Comparison of ENCODE assay signal across 29 mouse cellular contexts in genomic region chr12:21350113-21350876, GRCm38 (mm10). TPM values are rescaled to one million over a fixed set of nuclear protein-coding genes. Genes with fewer than 3 reads are reported as not detected.
DNase-seq lines count a peak whose midpoint lies in the region; ATAC-seq and TF ChIP-seq lines count a peak whose summit lies in the region.
"Had no signal": no experiment of that assay in that cellular context is flagged by ENCODE, and none has a peak within 500 bp of the region (broad histone marks: within the 10 kb centered on the region; RNA-seq: fewer than 3 reads in every experiment).

No protein-coding gene starts in this region.

- H3K27me3 ChIP-seq in forebrain, embryonic 11.5 days (ENCODE audit: control insufficient read depth, insufficient read depth, low read length): no peaks in the 10 kb centered on the region
- no peaks in the 10 kb centered on the region for H3K27me3 ChIP-seq in forebrain, embryonic 12.5 days
- H3K27me3 ChIP-seq in midbrain, embryonic 11.5 days (ENCODE audit: control insufficient read depth, insufficient read depth, low read length): no peaks in the 10 kb centered on the region
- no peaks in the 10 kb centered on the region for H3K27me3 ChIP-seq in midbrain, postnatal 0 days (ENCODE audit: insufficient read depth, low read length)
- H3K27me3 ChIP-seq: forebrain, embryonic 13.5 days; heart, embryonic 15.5 days; neural tube, embryonic 12.5 days had no signal

- no peak overlapping the region for H3K9ac ChIP-seq in forebrain, embryonic 11.5 days (ENCODE audit: low read length)
- no peak overlapping the region for H3K9ac ChIP-seq in forebrain, embryonic 12.5 days
- no peak overlapping the region for H3K9ac ChIP-seq in midbrain, embryonic 11.5 days (ENCODE audit: low read length)
- no peak overlapping the region for H3K9ac ChIP-seq in midbrain, postnatal 0 days (replicated peaks; ENCODE audit: low read length, poor library complexity, severe bottlenecking)
- H3K9ac ChIP-seq: forebrain, embryonic 13.5 days; heart, embryonic 15.5 days; hindbrain, embryonic 14.5 days; liver, embryonic 14.5 days; lung, embryonic 14.5 days; neural tube, embryonic 12.5 days had no signal

- no peak overlapping the region for H3K4me2 ChIP-seq in forebrain, embryonic 11.5 days (ENCODE audit: low read depth, low read length, severe bottlenecking)
- H3K4me2 ChIP-seq in forebrain, embryonic 12.5 days: no peak overlapping the region
- no peak overlapping the region for H3K4me2 ChIP-seq in midbrain, embryonic 11.5 days
- no peak overlapping the region for H3K4me2 ChIP-seq in midbrain, postnatal 0 days (ENCODE audit: low read depth, low read length, poor library complexity, severe bottlenecking)
- H3K4me2 ChIP-seq: forebrain, embryonic 13.5 days; heart, embryonic 15.5 days; hindbrain, embryonic 14.5 days; lung, embryonic 14.5 days; neural tube, embryonic 12.5 days had no signal

- H3K4me1 ChIP-seq in forebrain, embryonic 11.5 days (replicated peaks; ENCODE audit: control insufficient read depth, insufficient read depth, low read length): no peaks in the 10 kb centered on the region; the same call in 1 of the 2 replicates
- 0 out of 2 replicates have a peak, but pooled peaks cover 6% of the 10 kb centered on the region for H3K4me1 ChIP-seq in forebrain, embryonic 12.5 days
- no peaks in the 10 kb centered on the region for H3K4me1 ChIP-seq in midbrain, embryonic 11.5 days (ENCODE audit: control insufficient read depth, insufficient read depth, low read length)
- no peaks in the 10 kb centered on the region for H3K4me1 ChIP-seq in midbrain, postnatal 0 days (ENCODE audit: insufficient read depth, low read length)
- H3K4me1 ChIP-seq: forebrain, embryonic 13.5 days; heart, embryonic 10.5 days; heart, embryonic 15.5 days; neural tube, embryonic 12.5 days had no signal

- H3K4me3 ChIP-seq in forebrain, embryonic 11.5 days (ENCODE audit: low read depth, low read length): no peak overlapping the region
- no peak overlapping the region for H3K4me3 ChIP-seq in forebrain, embryonic 12.5 days (replicated peaks)
- H3K4me3 ChIP-seq in midbrain, embryonic 11.5 days (ENCODE audit: low read depth, low read length): no peak overlapping the region
- no peak overlapping the region for H3K4me3 ChIP-seq in midbrain, postnatal 0 days (ENCODE audit: low read depth, low read length)
- H3K4me3 ChIP-seq: erythroblast, embryonic 14.5 days; forebrain, embryonic 13.5 days; heart, embryonic 10.5 days; heart, embryonic 15.5 days; layer of hippocampus, adult 2 months; myocyte; neural tube, embryonic 12.5 days had no signal

- peaks cover 14% of the 10 kb centered on the region; the same call in 1 of the 2 replicates for H3K36me3 ChIP-seq in forebrain, embryonic 11.5 days (ENCODE audit: control insufficient read depth, insufficient read depth, low read length)
- H3K36me3 ChIP-seq in forebrain, embryonic 12.5 days (replicated peaks): peaks cover 53% of the 10 kb centered on the region
- H3K36me3 ChIP-seq in midbrain, embryonic 11.5 days (ENCODE audit: control insufficient read depth, insufficient read depth, low read length): peaks cover 17% of the 10 kb centered on the region; the same call in 1 of the 2 replicates
- H3K36me3 ChIP-seq in midbrain, postnatal 0 days (ENCODE audit: insufficient read depth, low read length): peaks cover 19% of the 10 kb centered on the region

- H3K27ac ChIP-seq in forebrain, embryonic 11.5 days (ENCODE audit: low read depth, low read length): no peak overlapping the region
- no peak overlapping the region for H3K27ac ChIP-seq in forebrain, embryonic 12.5 days
- peak overlapping the region; percentile 26; the same call in 1 of the 2 replicates for H3K27ac ChIP-seq in midbrain, embryonic 11.5 days (ENCODE audit: low read depth, low read length)
- H3K27ac ChIP-seq in midbrain, postnatal 0 days (ENCODE audit: low read depth, low read length): no peak overlapping the region
- H3K27ac ChIP-seq: forebrain, embryonic 13.5 days; heart, embryonic 10.5 days; heart, embryonic 15.5 days; hindbrain, embryonic 14.5 days; layer of hippocampus, adult 2 months; liver, embryonic 14.5 days; neural tube, embryonic 12.5 days had no signal

- no peak for TF ChIP-seq CTCF in midbrain, postnatal 0 days (IDR thresholded peaks at IDR 0.05)

- 11% methylated on average over 7 of the region's 7 CpGs for WGBS in forebrain, embryonic 11.5 days
- WGBS in forebrain, embryonic 12.5 days: 6% methylated on average over 7 of the region's 7 CpGs
- 23% methylated on average over 7 of the region's 7 CpGs for WGBS in midbrain, embryonic 11.5 days
- 18% methylated on average over 7 of the region's 7 CpGs for WGBS in midbrain, postnatal 0 days

- ATAC-seq in forebrain, embryonic 11.5 days (replicated peaks; ENCODE audit: low FRiP score): 0 out of 2 replicates have a peak, but pooled peaks have one; percentile 33
- no peak for ATAC-seq in forebrain, embryonic 12.5 days (ENCODE audit: low FRiP score)
- peak; percentile 90 for ATAC-seq in midbrain, embryonic 11.5 days (ENCODE audit: low FRiP score)
- ATAC-seq in midbrain, postnatal 0 days (ENCODE audit: low FRiP score): no peak
- ATAC-seq: forebrain, embryonic 13.5 days; inflammation-experienced regulatory T-cells, adult 6 months had no signal

- peaks cover 3% of the 10 kb centered on the region; the same call in 1 of the 2 replicates for H3K9me3 ChIP-seq in forebrain, embryonic 11.5 days (ENCODE audit: control insufficient read depth, low read length)
- peaks cover 8% of the 10 kb centered on the region for H3K9me3 ChIP-seq in forebrain, embryonic 12.5 days
- H3K9me3 ChIP-seq in midbrain, embryonic 11.5 days (ENCODE audit: control insufficient read depth, low read length): peaks cover 8% of the 10 kb centered on the region
- no peaks in the 10 kb centered on the region for H3K9me3 ChIP-seq in midbrain, postnatal 0 days (ENCODE audit: low read length)
- H3K9me3 ChIP-seq: forebrain, embryonic 13.5 days; heart, embryonic 10.5 days; heart, embryonic 15.5 days had no signal

- DNase-seq in forebrain, embryonic 11.5 days (ENCODE audit: low spot score): no peak
- DNase-seq in midbrain, embryonic 11.5 days (ENCODE audit: low spot score, missing footprints): peak; percentile 90
- no peak for DNase-seq in midbrain, postnatal 0 days (ENCODE audit: low spot score)
- peak; percentile 27 for DNase-seq in embryo, embryonic 10.5 days (ENCODE audit: low spot score)
- DNase-seq in kidney, adult 11 months: no peak
- no peak for DNase-seq in layer of hippocampus, adult 9-10 months (ENCODE audit: low spot score)
- DNase-seq: adrenal gland, adult 8-10 months; cerebellum, adult 8-10 months; cerebellum, postnatal 25 days; gastrocnemius, postnatal 10 days; kidney, adult 2 months; kidney, postnatal 36 days; liver; lung, embryonic 14.5 days; lung, postnatal 14 days; right cerebral cortex, adult 18-20 months; spleen, adult 18-20 months; thymus, postnatal 14 days had no signal

RNA-seq across cellular contexts. Expression of gene Adam17, which starts 23.1 kb away (rescaled TPM):
- polyA plus RNA-seq in forebrain, embryonic 11.5 days (2014; fragmentation: Nextera tagmentation; extraction: Ambion mirVana): 36.4 and 36.6 TPM in 2 replicates
- polyA plus RNA-seq in forebrain, embryonic 12.5 days (2016; fragmentation: Nextera tagmentation; extraction: Ambion mirVana): 33.7 and 39.3 TPM in 2 replicates
- polyA plus RNA-seq in midbrain, embryonic 11.5 days (2014; fragmentation: Nextera tagmentation; extraction: Ambion mirVana): 38.8 and 39.9 TPM in 2 replicates
- total RNA-seq in midbrain, postnatal 0 days (2014; rRNA removed): 17.0 and 23.7 TPM in 2 replicates
- 10.3 and 11.4 TPM in 2 replicates for polyA plus RNA-seq in midbrain, postnatal 0 days (2015; fragmentation: Nextera tagmentation; extraction: Ambion mirVana)

RNA-seq across cellular contexts. Expression of gene Iah1, which starts 34.1 kb away (rescaled TPM):
- polyA plus RNA-seq in forebrain, embryonic 11.5 days (2014; fragmentation: Nextera tagmentation; extraction: Ambion mirVana): 45.0 and 48.4 TPM in 2 replicates
- polyA plus RNA-seq in forebrain, embryonic 12.5 days (2016; fragmentation: Nextera tagmentation; extraction: Ambion mirVana): 41.9 and 45.3 TPM in 2 replicates
- polyA plus RNA-seq in midbrain, embryonic 11.5 days (2014; fragmentation: Nextera tagmentation; extraction: Ambion mirVana): 49.5 and 50.8 TPM in 2 replicates
- 16.0 and 22.2 TPM in 2 replicates for total RNA-seq in midbrain, postnatal 0 days (2014; rRNA removed)
- 19.8 and 24.1 TPM in 2 replicates for polyA plus RNA-seq in midbrain, postnatal 0 days (2015; fragmentation: Nextera tagmentation; extraction: Ambion mirVana)

Comparison
In these comparisons a context has a peak if more than half of its experiments do, and no peak if none do; other contexts are left out.
1. ATAC-seq: peak in forebrain, embryonic 11.5 days (single experiment) and midbrain, embryonic 11.5 days (single experiment); none in forebrain, embryonic 12.5 days (single experiment) and midbrain, postnatal 0 days (single experiment).
2. DNase-seq: peak in midbrain, embryonic 11.5 days (single experiment) and embryo, embryonic 10.5 days (single experiment); none in forebrain, embryonic 11.5 days (single experiment), midbrain, postnatal 0 days (single experiment), kidney, adult 11 months (single experiment) and layer of hippocampus, adult 9-10 months (single experiment).